In the genomic region with DNA sequence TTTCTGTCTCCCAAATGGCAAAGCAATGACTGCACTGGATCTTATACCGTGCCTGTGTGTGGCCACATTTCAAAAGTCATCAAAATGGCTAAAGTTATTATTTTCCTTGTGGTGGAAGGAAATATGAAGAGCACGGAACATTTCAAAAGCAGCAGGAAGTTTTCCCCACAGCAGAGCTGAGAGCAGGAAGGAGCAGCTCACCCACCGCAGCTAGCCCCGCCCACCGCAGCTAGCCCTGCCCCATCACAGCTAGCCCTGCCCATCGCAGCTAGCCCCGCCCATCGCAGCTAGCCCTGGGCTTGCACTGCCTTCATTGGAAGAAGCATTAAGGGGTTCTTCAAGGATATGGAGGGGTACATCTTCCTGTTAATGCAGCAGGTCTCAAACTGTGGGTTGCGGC, we compare ENCODE assay signal across 9 mouse cellular contexts.
DNase-seq lines count a peak whose midpoint lies in the region; ATAC-seq lines count a peak whose summit lies in the region.
"Had no signal": no experiment of that assay in that cellular context is flagged by ENCODE, and none has a peak within 500 bp of the region (broad histone marks: within the 10 kb centered on the region; RNA-seq: fewer than 3 reads in every experiment).

No protein-coding gene starts in this region.

- no peak overlapping the region for H3K27ac ChIP-seq in heart, embryonic 11.5 days (ENCODE audit: low read depth, low read length)
- no peak overlapping the region for H3K27ac ChIP-seq in heart, embryonic 12.5 days (ENCODE audit: poor library complexity, severe bottlenecking)
- H3K27ac ChIP-seq in midbrain, embryonic 14.5 days (replicated peaks; ENCODE audit: low read depth, low read length) = no peak overlapping the region
- H3K27ac ChIP-seq: heart, embryonic 13.5 days had no signal

- H3K4me1 ChIP-seq in heart, embryonic 11.5 days (ENCODE audit: control insufficient read depth, insufficient read depth, low read length) = peaks cover 8% of the 10 kb centered on the region; the same call in 1 of the 2 replicates
- H3K4me1 ChIP-seq in heart, embryonic 12.5 days (replicated peaks) = peaks cover 10% of the 10 kb centered on the region
- H3K4me1 ChIP-seq in midbrain, embryonic 14.5 days (ENCODE audit: control insufficient read depth, insufficient read depth, low read length) = peaks cover 2% of the 10 kb centered on the region; the same call in 1 of the 2 replicates

- H3K36me3 ChIP-seq in heart, embryonic 11.5 days (ENCODE audit: control insufficient read depth, insufficient read depth, low read length) = no peaks in the 10 kb centered on the region
- H3K36me3 ChIP-seq in heart, embryonic 12.5 days = no peaks in the 10 kb centered on the region
- H3K36me3 ChIP-seq in midbrain, embryonic 14.5 days (ENCODE audit: control insufficient read depth, insufficient read depth, low read length) = no peaks in the 10 kb centered on the region
- H3K36me3 ChIP-seq: heart, embryonic 13.5 days had no signal

- H3K9ac ChIP-seq in heart, embryonic 11.5 days (ENCODE audit: low read depth, low read length) = no peak overlapping the region
- no peak overlapping the region for H3K9ac ChIP-seq in heart, embryonic 12.5 days
- H3K9ac ChIP-seq in midbrain, embryonic 14.5 days (replicated peaks; ENCODE audit: low read length) = no peak overlapping the region
- H3K9ac ChIP-seq: heart, embryonic 13.5 days had no signal

- no peak overlapping the region for H3K4me2 ChIP-seq in heart, embryonic 11.5 days
- no peak overlapping the region for H3K4me2 ChIP-seq in heart, embryonic 12.5 days
- no peak overlapping the region for H3K4me2 ChIP-seq in midbrain, embryonic 14.5 days (ENCODE audit: low read length)
- H3K4me2 ChIP-seq: heart, embryonic 13.5 days had no signal

- ATAC-seq in heart, embryonic 11.5 days (replicated peaks; ENCODE audit: insufficient number of reproducible peaks, low FRiP score, low TSS enrichment) = peak; percentile 53; the same call in 1 of the 2 replicates
- no peak for ATAC-seq in cerebellum, adult (ENCODE audit: insufficient number of reproducible peaks, low FRiP score, low TSS enrichment)
- no peak for ATAC-seq in heart, embryonic 12.5 days (ENCODE audit: insufficient number of reproducible peaks, low FRiP score)
- ATAC-seq in midbrain, embryonic 14.5 days (ENCODE audit: low FRiP score, low TSS enrichment) = no peak

- no peak for DNase-seq in heart, adult 18-20 months
- DNase-seq in T-cell, adult 2 months (ENCODE audit: low spot score) = peak; percentile 77
- DNase-seq in liver = peak; percentile 76
- peak; percentile 65 for DNase-seq in testis, postnatal 10 days (ENCODE audit: low spot score)
- DNase-seq in midbrain, embryonic 14.5 days = no peak

- H3K4me3 ChIP-seq in heart, embryonic 11.5 days (ENCODE audit: low read depth, low read length) = no peak overlapping the region
- no peak overlapping the region for H3K4me3 ChIP-seq in heart, embryonic 12.5 days
- H3K4me3 ChIP-seq in midbrain, embryonic 14.5 days (replicated peaks; ENCODE audit: low read depth, low read length) = no peak overlapping the region
- H3K4me3 ChIP-seq: heart, embryonic 13.5 days had no signal

- 57% methylated on average over 9 of the region's 9 CpGs for WGBS in heart, embryonic 11.5 days (ENCODE audit: insufficient replicate concordance)
- 51% methylated on average over 9 of the region's 9 CpGs for WGBS in heart, embryonic 12.5 days
- 68% methylated on average over 9 of the region's 9 CpGs for WGBS in midbrain, embryonic 14.5 days

- H3K27me3 ChIP-seq in heart, embryonic 11.5 days (ENCODE audit: control insufficient read depth, insufficient read depth, low read length) = no peaks in the 10 kb centered on the region
- no peaks in the 10 kb centered on the region for H3K27me3 ChIP-seq in heart, embryonic 12.5 days (replicated peaks)
- no peaks in the 10 kb centered on the region for H3K27me3 ChIP-seq in midbrain, embryonic 14.5 days (ENCODE audit: control insufficient read depth, insufficient read depth, low read length)
- H3K27me3 ChIP-seq: heart, embryonic 13.5 days had no signal

- no peaks in the 10 kb centered on the region for H3K9me3 ChIP-seq in heart, embryonic 11.5 days (replicated peaks; ENCODE audit: control insufficient read depth, low read length)
- H3K9me3 ChIP-seq in heart, embryonic 12.5 days (replicated peaks) = no peaks in the 10 kb centered on the region
- H3K9me3 ChIP-seq in midbrain, embryonic 14.5 days (ENCODE audit: control insufficient read depth, low read length) = no peaks in the 10 kb centered on the region
- H3K9me3 ChIP-seq: heart, embryonic 13.5 days had no signal

Comparison
In these comparisons a context has a peak if more than half of its experiments do, and no peak if none do; other contexts are left out.
1. DNase-seq: peak in T-cell, adult 2 months (single experiment), liver (single experiment) and testis, postnatal 10 days (single experiment); none in heart, adult 18-20 months (0 of 2) and midbrain, embryonic 14.5 days (single experiment).